Mouse (Mus musculus): ENCODE measurements around the gene Dnaic2.

The Dnaic2 gene

DNA sequence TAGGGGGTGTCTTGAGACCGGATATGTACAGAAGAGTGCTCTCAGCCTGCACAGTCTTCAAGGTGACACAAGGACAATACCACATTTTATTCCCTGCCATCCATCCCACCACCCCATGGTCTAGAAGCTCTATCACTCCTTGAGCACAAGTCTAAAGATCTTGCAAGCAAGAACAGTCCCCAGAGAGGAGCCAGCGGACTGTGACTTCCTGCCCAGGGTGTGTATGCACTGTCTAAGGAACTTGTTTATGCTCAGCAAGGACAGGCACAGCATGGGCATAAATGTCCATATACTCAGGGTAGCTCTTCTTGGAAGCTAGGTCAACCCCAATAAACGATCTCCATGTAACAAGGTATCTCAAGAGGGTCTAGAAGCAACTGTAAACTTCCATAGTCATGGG, 70.8 kb downstream of the Dnaic2 start:
- no peak for DNase-seq (ENCODE audit: low spot score in 2 of 2)

DNA sequence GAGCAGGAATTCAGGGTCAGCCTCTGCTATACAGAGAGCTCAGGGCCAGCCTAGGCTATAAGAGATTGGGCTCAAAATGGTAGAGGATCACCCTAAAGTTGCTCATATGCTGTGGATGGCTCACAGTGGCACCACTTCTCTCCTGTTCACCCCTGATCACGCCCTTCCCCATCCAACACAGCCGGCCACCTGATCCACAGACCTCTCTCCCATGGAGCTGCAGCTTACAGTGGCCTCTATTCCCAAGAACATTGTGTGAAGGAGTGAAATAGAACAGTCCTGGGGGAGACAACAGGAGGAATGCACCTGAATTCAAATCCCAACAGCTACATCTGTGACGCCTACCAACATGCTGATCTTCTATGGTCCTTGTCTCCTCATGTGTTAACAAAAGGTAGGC, 71.4 kb downstream of the Dnaic2 start, which contains the start of gene Gpr142:
Gene Gpr142, plus strand, starts transcription at position 301 of the 400 bp plus-strand sequence.
- DNase-seq (ENCODE audit: low spot score in 2 of 2) = no peak

DNA sequence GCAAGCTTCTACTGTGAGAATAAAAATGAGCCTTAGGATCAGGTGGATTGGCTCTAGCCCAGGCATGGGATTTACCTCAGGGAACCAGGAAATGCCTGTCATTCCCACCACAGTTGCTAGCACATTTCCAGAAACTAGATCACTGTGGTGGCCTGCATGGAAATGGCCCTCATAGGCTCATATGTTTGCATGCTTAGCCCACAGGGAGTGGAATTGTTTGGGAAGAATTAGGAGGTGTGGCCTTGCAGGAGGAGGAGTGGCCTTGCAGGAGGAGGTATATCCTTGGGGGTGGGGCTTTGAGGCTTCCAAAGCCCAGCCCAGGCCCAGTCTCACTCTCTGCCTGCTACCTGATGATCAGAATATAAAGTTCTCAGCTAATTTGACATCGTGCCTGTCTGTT, 74.7 kb downstream of the Dnaic2 start:
- DNase-seq (ENCODE audit: low spot score in 2 of 2) = no peak

DNA sequence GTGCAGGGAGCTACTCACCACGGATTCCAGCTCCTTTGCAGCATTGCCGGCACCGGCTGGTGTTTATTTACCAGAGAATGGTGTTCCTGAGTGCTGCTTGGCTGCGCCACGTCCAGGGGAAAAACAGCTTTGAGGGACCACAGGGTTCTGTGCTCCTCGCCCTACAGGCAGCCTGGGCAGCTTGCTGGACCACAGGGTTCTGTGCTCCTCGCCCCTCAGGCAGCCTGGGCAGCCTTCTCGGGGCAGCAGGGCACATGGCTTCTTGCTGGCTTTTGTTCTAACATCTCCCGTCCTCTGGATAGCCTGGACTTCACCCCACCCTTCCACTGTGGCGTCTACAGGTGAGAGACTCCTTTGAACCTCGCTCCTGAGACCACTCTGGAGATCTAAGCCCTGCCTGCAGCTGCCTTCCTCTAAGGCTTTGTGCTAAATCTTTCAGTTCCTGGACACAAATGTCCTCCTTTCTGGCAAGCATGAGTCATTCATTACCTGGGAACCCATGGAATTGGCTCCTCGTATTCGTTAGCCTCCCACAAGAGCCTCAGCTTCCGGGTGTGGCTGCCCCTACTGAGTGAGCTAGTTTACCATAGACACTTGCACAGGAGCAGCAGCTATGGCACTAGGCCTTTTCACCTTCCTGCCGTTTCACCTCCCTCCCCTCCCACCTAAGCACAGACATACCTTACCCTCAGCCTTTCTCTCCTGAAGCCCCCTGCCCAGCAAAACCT, 75.5 kb downstream of the Dnaic2 start:
- DNase-seq (ENCODE audit: low spot score in 2 of 2) = no peak

DNA sequence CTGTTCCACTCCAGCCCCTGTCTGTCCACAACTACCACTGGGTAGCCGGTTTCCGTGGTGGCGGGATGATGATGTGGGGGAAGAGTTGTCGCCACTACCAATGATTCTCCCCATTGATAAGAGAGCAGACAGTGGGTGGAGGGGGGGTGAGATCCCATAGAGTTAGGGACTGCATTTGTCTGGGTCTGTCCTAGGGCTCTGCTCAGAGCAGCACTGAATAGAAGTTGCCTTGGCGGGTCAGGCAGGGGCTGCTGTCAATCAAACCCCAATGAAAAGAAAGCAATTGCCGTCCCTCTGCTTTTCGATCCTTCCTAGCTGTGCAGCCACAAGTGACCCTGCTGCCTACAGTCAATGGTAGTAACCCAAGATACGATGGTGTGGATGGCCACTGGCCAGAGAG, 76.8 kb downstream of the Dnaic2 start:
- no peak for DNase-seq (ENCODE audit: low spot score in 2 of 2)

DNA sequence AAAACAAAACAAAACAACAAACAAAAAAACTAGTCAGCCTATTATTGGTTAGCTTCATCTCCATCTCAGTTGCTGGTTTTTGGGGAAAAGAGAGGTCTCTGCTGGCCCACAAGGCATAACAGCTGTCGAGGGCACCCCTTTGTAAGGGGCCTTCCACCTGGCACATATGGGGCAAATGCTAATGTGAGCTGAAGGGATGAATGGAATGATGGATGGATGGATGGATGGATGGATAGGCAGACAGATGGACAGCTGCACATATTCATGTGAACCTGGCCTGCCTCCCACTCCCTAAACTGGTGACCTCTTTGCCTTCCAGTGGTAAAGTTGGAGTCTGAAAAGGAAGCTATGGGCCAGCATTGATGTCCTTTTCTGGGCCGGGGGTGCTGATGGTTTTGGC, 79.8 kb downstream of the Dnaic2 start:
- DNase-seq (ENCODE audit: low spot score in 2 of 2) = no peak

Measured in cerebellum, postnatal 4 days (tissue).